Mouse (Mus musculus): Measurements from ENCODE around the gene Emid1.

Emid1 gene

DNA sequence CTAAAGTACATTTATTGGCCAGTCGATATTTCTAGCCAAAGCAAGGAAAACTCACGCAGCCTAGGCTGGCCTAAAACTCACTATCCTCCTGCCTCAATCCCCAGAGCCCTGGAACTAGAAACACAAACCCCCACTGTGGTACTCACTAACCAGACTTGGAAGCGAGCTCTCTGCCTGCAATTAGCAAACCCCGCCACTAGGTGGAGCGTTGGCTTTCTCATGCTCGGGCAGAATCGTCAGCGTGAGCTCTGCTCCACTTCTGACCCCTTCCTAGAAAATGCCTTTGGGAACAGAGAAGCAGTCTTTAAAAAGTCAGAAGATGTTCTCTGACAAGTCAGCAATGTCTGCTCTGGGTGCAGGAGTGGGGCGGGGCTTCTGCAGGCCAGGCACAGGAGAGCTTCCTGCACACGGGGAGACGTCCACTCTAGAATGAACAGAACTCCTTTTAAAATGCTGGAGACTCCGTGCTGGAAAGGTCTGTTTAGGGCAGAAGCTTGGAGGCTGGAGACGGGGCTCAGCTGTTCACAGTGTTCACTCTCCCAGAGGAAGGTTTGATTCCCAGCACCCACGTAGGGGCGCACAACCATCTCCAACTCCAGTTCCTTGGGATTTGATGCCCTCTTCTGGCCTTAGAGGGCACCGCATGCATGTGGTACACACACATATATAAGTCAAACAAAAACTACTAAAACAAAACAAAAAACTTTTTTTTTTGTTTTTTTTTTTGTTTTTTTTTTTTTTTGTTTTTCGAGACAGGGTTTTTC, 8.8 kb upstream of the Emid1 start:
- no peak for DNase-seq

DNA sequence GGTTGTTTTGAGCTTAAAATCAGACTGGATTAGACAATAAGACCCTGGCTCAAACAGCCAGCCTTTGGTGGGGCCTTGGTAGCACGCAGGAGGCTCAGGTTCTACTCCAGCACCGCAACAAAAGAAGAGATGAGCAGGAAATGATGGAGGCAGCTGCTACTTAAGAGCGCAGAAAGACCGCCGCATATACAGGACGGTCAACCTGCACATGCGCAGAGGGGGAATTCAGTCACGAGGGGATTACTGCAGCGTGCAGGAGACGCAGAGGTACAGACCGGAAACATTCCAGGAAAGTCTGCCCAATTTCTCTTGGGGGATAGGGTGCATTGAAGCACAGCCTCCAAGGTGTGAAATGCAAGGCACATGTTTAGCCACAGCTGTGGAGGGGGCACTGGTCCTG, 6.0 kb upstream of the Emid1 start:
- DNase-seq = no peak

DNA sequence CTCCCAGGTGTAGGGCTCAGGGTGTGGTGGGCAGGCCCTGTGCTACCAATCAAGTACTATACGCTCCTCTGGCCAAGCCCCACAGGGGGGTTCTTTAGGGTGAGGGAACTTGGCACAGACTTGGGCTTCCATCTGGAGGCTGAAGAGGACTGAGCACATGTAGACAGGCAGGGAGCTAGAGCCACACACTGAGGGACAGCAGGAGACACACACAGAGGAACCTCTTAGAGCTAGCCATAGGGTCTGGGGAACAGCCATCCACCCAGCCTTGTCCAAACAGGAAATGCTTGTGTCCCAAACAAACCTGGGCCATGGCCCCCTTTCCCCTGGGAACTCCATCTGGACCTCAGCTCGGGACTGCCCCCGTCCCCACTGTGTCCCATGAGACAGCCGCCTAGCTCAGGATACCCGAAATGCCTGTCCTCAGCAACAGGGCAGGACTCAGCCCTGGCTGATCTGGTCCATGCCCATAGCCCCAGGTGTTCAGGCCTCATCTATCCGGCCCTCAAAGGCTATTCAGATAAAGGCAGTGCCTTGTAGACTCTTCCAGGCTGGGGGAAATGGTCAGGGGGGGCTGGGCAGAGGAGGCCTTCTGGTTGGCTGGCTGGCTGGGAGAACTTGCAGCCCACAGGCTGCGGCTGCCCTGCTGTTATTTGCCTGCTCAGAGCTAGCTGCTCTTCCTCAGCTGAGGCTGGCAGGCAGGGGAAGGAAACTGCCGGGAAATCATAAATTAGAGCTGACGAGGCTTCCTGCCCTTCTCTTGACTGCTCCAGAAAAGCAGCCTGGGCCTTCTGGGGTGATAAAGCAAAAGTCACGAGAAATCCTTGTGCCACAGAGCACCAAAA, 3.1 kb upstream of the Emid1 start:
- DNase-seq = no peak

DNA sequence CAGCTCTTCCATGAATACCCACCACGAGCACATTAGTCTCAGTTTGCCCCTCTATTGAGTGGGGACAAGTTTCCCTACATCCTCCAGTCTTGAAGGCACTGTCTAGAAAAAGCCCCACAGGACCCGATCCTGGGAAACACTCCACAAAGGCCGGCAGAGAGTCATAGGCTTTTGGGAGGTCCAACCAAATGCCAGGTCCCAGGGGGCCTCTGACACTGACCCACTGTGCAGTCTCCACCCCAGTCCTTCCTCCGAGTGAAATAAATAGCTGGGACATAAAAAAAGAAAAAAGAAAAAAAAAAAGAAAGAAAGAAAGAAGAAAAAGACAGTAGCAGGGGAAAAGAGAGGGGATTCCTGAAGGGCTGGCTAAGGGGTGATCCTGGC, 818 bp downstream of the Emid1 start:
- no peak for DNase-seq

DNA sequence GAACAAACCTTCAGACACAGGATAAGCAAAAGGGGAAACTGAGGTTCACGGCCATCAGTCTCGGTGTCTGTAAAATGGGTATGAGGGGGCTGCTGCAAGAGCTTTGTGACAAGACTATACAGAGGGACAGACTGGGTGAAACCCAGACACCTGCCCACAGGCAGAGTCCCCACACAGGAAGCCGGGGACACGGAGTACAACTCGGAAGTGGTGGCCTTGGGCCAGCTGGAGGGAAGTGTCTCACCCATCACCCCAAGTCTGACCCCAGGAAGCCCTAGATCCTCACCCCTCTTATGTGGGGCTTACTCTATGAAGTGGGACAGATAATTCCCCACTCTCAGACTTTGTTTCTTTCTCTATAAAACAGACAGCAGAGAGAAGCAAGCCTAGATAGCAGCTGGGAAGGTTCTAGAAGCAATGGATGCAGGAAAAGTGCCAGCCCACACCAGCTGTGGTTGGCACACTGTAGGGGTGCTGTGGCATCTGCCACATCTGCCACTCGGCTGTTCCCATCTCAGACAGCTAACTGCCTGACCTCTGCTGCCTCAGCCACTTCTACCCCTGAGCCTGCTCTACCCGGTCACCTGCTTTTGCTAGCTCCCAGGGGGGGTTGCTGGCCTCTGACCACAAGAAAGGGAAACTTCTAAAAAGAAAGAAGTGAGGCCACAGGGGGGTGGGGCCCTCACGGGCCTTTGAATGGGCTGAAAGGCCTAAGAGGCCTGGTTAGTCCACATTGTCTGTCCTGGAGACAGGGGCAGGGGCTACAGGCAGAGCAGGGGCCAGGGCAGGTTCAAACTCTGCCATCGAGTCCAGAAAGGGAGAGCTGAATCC, 1.4 kb downstream of the Emid1 start:
- no peak for DNase-seq

DNA sequence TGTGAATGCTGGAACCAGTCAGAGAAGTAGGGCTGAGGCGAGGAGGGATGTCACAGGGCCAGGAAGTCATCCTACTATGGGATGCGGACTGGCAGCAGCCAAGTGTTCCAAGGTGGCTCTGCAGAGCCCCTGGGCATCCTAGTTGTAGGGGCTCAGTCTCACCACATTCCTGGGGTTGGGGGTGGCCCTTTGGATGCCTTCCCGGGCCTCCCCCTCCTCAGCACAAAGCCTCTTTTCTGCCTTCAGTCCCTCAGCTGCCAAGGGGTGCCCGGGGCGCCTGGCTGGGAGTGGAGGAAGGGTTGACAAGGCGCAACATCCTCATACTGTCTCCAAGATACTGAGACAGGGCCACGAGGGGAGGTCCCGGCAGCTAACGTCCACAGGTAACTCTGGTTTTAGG, 2.1 kb downstream of the Emid1 start:
- DNase-seq = no peak

DNA sequence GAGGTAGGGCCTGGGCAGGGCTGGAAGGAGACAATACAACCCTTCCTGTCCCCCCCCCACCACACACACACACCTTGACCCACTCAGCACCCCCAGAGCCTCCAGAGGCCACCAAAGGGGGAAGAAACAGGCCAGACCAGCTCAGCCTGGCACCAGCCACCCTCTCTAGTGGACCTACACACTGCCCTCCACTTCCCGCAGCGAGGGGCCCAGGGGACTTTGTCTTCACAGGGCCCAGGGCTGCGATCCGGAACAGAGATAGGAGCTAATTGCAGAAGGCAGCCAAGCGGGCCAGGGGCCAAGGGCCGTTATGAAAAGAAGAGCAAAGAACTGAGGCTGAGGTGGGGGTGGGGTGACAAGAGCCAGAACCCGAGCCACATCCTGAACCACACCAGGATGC, 2.8 kb downstream of the Emid1 start:
- DNase-seq = no peak

DNA sequence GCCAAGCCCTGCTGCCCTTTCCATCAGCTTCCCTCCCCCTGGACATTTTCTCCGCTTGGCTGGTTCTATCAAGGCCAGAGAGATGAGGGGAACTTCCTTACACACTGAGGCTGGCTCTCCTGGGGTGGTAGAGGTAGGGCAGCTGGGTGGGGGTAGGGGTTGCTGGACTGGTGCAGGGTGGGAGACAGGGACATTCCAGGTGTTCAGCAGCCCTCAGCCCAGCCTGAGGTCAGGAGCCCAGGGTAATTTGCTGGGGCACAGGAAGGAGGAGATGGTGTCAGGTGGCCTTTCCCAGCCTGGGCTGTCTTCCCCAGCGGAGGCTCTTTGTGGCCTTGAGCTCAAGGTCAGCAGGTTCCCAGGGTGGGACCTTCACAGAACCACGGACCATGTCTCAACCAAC, 6.5 kb downstream of the Emid1 start:
- DNase-seq = no peak

DNA sequence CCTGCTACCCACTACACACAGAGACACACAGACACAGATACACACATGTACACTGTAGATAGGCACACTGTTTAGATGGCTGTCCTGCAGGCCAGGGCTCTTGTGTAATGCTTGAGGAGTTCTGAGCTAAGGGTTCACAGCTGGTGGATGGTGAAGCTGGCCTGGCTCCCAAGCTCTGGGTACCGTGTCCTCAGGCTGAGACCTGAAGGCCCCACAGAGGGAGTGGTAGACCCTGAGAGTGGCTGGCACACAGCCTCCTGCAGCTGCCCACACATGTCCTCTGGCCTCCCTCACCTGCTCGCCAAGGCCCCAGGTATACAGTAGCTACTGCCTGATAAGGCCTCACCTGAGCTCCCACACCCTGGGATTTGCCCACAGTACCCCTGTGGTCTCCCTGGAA, 10.1 kb downstream of the Emid1 start:
- DNase-seq = no peak

DNA sequence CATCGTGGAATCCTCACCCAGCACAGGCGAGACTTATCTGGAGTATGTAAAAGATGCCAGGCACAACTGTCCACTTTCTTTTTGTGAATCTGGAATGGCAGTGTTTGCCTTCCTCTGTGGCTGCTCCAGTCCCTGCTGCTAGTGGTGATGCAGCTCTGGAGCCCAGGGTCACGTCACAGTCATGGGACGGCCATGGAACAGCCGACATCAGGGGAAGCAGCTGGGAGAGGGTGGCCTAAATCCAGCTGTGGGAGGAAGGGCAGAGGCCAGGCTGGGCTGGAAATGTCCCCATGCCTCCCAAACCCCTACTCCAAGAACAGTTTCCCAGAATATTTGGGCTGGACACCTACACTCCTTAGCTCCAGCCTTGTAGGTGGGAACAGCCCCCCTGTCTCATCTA, 10.8 kb downstream of the Emid1 start:
- no peak for DNase-seq

DNA sequence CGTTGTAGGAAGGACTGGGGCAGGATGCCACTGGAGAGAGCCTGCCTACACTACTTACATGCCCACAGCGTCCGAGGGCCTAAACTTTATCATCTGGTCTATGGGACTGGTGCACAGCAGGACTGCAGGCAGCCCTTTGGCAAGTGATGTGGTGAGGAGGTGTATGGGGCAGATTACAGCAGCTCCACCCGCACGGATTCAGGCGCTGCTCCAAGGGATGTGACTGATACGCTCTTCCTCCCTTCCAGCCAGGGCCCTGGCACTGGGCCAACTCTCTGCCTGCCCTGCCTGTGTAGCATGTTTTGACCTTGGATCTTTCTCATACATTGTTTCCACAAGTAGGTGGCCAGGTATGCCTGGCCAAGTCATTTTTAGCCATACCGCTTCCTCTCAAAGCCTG, 11.4 kb downstream of the Emid1 start:
- peak; percentile 50 for DNase-seq

DNA sequence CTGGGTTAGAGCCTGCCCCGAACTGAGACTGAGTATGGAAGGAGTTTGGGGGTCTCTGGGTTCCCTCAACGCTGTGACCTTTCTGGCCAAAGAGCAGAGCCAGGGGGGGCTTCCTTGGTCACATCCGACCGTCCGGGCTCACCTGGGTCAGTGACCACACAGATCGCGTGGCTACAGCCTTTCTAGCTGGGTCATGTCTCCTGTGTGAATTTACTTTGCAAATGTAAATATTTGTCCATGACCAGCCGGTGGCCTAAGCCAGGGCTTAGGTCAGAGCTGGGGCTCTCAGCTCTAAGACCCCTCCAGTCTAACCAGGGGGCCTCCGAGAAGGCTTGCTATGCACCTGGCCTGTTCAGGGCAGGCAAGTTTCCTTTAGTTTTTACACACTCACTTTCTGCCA, 12.7 kb downstream of the Emid1 start:
- no peak for DNase-seq

DNA sequence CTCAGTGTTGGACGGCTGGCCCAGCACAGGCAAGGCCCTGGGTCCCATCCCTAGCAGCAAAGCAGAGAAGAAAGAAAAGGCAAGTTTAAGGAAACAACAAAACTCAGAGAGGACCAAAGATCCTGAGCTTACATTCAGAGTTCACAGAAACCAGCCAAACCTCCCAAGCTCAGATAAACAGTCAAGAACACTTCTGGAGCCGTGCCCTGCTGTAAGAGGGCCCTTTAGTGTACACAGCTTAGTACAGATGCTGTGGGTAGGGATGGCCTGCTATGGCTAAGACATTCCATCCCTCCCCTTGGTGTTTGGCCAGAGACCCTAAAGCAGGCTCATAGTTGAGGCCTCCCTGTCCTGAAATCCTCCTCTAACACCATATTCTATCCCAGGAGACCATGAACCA, 13.4 kb downstream of the Emid1 start:
- no peak for DNase-seq

DNA sequence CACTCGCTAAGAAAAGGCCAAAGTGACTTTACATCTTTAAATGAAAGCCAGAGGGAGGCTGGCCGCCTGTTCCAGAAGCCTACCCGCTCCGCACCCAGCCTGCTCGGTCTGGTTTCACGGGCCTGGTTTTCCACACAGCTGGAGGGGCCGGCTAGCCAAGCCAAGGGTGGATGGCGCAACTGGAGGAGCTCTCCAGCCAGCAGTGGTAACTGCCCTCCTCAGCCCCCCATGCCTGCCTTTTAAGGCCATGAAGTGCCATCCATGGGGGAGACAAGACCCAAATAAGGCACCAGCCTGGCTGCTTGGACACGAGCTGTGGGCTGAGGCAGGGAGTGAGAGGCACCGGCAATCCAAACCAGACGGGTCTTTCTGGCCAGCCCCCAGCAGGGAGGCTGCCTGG, 16.1 kb downstream of the Emid1 start:
- no peak for DNase-seq

DNA sequence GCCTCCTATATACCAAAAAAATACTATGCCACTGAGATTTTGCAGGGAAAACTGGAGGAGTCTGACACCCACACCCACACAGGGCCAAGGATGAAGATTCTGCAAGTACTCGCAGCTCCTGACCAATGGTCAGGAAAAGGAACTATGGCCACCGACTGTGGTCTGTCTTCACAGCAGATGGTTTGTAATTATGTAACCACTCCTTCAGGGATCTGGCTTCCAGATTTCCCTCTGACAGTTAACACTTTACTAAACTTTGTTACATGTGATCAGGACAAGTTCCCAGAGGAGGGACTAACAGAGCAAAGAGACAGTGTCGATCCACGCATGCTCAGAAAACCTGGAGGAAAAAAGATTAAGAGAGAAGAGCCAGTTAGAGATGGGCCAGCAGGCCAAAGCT, 19.3 kb downstream of the Emid1 start:
- DNase-seq = no peak

DNA sequence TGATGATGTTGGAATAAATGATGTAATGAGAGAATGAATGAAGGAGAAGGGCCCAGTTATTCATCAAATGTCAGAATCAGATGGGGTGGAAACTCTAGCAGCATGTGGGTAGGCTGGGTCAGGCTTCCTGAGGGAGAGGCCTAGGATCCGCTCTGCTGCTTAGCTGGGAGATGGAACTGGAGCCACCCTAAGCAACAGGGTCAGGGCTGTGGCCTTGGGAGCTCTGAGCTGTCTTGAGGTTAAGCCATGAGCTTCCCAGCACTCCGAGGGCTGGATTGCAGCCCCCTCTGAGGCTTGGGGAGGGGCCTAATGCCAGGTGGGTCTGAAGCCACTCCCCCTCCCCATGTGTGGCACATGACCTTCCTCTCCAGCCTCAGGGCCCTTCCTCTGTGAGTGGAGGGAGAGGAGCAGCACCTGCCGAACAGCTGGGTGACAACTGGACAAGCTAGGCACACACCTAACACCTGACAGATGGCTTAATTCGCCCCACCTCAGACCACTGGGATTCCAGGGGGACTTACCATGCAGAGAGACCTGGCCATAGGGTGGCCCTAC, 21.9 kb downstream of the Emid1 start:
- DNase-seq = no peak

DNA sequence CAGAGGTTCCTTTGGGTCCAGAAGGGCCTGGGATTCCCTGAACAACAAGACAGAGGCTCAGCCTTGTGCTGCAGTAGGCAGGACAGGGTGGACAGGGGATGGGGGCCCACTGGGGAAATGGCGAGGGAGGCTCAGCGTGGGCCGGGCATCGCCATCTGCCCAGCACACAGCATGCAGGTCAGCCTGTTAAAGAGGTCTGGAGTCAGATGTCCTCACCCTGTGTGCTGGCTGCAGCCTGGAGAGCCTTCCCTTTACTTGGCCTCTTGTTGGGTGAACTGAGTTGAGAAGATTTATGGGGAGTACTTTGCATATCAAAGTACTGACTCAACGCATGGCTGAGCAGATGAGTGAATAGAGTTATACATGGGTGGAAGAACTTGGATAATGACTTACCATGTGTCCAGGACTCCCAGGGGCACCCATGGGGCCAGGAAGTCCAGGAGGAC, 23.0 kb downstream of the Emid1 start:
- no peak for DNase-seq

DNA sequence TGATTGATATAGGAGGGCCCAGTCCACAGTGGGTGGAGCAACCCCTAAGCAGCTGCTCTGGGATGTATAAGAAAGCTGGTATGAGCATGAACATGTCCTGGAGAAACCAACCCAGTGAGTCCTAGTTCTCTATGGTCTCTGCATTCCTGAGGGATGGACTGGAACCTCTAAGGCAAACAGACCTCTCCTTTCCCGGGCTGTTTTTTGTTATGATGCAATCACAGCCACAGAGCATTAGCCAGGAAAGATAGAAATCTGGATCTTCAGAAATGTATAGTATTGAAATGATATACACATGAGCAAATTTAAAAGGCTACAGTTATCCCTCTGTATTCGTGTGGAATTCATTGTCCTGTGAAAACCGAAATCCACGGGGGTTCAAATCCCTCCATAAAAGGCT, 26.3 kb downstream of the Emid1 start:
- DNase-seq = no peak

DNA sequence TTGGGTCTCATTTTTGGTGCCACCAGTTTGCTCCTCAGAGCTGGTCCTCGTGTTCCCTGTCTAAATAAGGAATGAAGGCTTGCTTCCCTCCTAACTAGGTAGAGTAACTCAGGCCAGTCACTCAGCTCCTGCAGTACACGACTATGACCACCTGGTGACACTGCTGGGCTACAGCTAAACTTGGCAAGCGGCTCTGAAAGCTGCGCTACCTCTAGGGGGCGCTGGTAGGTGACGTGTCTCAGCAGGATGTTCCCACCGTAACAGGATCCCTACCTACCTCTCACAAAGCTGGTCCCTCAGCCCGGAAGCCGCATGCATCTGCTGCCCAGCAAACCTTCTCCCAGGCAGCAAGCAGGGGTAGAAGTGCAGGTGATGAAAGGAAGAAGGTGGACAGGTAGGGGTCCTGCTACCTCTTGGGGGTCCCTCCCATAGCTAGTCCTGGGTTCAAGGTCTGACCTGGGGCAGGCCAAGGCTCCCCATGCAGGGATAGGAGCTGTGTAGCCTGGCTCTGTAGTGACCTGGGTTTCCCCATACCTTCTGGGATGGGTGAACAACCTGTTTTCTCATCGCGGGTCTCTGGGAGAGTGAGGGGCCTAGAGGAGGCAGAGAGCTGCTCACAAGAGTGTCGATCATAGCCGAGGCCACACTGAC, 37.0 kb downstream of the Emid1 start:
- DNase-seq = peak; percentile 80

DNA sequence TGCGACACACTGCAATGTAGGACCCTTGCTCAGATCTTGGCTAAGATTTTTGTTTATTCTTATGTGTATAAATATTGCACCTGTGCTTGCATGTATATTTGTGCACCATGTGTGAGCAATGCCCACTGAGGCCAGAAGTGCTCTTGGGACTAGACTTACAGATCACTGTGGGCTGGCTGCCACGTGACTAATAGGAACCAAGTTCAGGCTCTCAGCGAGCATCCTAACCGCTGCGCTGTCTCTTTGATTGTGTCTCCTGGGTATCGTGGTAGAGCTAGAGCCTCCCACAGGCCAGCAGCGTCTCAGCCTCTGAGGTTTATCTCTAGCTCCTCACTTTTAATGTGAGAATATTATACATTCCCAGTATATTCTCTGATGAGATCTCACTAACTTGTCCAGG, 38.4 kb downstream of the Emid1 start:
- DNase-seq = no peak

DNA sequence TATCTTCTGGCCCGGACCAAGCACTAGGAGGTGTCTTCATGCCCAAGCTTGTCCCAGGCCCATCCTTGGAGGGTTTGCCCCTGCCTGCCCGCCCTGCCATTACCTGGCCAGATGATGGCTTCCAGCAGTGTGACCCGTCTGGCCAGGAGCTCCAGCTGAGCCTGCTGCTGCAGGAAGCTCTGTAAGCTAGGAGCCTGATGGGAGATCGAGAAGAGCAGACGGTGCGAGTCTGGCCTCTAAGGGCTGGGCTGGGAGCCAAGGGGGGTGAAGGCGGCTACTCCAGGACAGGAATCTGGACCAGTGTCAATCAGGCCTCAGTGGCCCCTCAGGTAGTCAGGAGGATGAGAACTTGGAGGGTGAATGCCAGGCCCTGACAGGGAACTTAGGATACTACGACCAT, 42.6 kb downstream of the Emid1 start:
- DNase-seq = no peak

DNA sequence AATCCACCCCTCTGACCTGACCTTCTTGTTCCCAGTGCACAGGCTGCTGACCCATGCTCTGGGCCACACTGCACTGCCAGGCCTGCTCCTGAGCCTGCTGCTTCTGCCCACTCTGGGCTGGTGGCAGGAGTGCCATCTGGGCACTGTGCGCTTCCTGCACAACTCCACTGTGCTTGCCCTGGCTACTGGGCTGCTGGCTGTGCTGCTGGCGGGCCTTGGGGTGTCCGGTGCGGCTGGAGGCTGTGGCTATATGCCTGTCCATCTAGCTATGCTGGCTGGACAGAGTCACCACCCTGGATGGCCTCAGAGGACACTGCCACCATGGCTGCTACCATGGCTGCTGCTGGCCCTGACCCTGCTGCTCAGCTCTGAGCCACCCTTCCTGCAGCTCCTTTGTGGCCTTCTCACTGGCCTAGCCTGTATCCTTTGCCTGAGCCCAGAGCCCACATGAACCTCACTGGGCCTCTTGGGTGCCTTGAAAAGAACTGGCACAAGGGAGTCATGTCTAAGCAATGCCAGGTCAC, 48.0 kb downstream of the Emid1 start:
- no peak for DNase-seq

DNA sequence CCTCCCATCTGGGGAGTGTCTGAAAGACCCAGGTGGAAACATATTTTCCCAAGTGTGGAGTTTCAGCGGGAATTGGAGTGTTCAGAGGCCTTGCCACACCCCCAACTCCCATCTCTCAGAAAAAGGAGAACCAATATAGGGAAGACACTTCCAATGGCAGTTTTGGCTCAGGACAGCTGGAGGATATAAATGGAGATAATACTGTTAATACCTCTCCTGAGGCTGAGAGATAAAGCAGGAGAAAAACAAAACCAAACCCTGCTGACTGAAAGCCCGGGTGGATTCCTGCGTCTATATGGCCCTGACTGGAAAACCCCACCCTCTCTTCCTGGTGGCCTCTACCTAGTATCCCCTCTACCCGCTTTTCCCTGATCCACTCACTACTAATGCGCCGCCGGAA, 49.7 kb downstream of the Emid1 start:
- DNase-seq = no peak
